Comparison of ENCODE assay signal across 8 mouse cellular contexts in the genomic region with DNA sequence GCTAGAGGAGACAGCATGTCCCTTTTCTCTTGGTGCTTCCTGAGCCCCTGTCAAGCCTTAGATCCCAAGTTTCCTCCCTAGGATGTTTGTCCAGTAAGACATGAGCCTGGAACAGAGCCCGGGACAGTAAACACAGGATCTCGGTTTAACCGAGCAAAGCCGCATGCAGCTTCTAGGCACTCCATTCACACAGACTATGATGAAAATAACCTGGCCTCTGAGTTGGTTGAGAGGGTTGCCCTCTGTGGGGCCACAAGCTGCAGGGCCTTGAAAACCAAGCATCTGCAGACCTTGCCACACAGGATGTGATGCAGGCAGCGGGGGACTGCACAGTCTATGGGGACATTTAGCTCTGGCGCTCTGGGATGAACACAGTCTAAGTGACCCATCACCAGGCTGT. TPM values are rescaled to one million over a fixed set of nuclear protein-coding genes. Genes with fewer than 3 reads are reported as not detected.
DNase-seq lines count a peak whose midpoint lies in the region; ATAC-seq and TF ChIP-seq lines count a peak whose summit lies in the region.

No protein-coding gene starts in this region.

- no peak overlapping the region for H3K4me2 ChIP-seq in forebrain, embryonic 15.5 days (replicated peaks)
- H3K4me2 ChIP-seq in forebrain, embryonic 13.5 days: no peak overlapping the region
- no peak overlapping the region for H3K4me2 ChIP-seq in CH12.LX (ENCODE audit: insufficient read depth, low read depth, poor library complexity, severe bottlenecking)

- no peaks in the 10 kb centered on the region for H3K9me3 ChIP-seq in forebrain, embryonic 15.5 days
- H3K9me3 ChIP-seq in forebrain, embryonic 13.5 days (replicated peaks): no peaks in the 10 kb centered on the region
- peaks cover 8% of the 10 kb centered on the region for H3K9me3 ChIP-seq in CH12.LX (replicated peaks; ENCODE audit: low read length)

- peaks cover 66% of the 10 kb centered on the region for H3K79me2 ChIP-seq in CH12.LX (replicated peaks; ENCODE audit: control insufficient read depth, extremely low read depth, insufficient read depth, poor library complexity, severe bottlenecking)

- TF ChIP-seq POLR2A in CH12.LX (IDR thresholded peaks at IDR 0.05; ENCODE audit: low read depth, low read length): no peak

- H3K4me3 ChIP-seq in forebrain, embryonic 15.5 days: no peak overlapping the region
- H3K4me3 ChIP-seq in forebrain, embryonic 13.5 days: no peak overlapping the region
- H3K4me3 ChIP-seq in CH12.LX (replicated peaks in 1 of 3; ENCODE audit: low read depth in 2 of 3, low read length in 2 of 3, poor library complexity in 1 of 3): no peak overlapping the region

- in situ Hi-C loops in CH12.LX (cut with MboI; ENCODE audit: low pct_ligation_motif_present, low pct_unique_long_range_greater_than_20kb, low sequenced_read_pairs): loop anchor here (5.0 kb wide), 1 partner anchor 67 kb away; the partner anchor contains the start of gene Ppp1r16b

- DNase-seq in CH12.LX (ENCODE audit: extremely low read depth): peak; percentile 52
- DNase-seq in kidney, postnatal 14 days: peak; percentile 60
- DNase-seq in spleen, adult 18-20 months: peak; percentile 57 to 66
- no peak for DNase-seq in right cerebral cortex, postnatal 14 days
- DNase-seq in cerebellum, adult 9-10 months: no peak
- DNase-seq in cerebellum, adult 18-20 months: no peak

- no peaks in the 10 kb centered on the region for H3K36me3 ChIP-seq in forebrain, embryonic 15.5 days
- H3K36me3 ChIP-seq in forebrain, embryonic 13.5 days (ENCODE audit: poor library complexity, severe bottlenecking): no peaks in the 10 kb centered on the region
- H3K36me3 ChIP-seq in CH12.LX (replicated peaks in 1 of 2; ENCODE audit: control insufficient read depth in 1 of 2, insufficient read depth in 1 of 2, low read length in 1 of 2): peaks cover 47 to 88% of the 10 kb centered on the region in 2 experiments

- ATAC-seq in forebrain, embryonic 15.5 days (replicated peaks): no peak
- no peak for ATAC-seq in forebrain, embryonic 13.5 days

- peak; percentile 27; the same call in 1 of the 2 replicates for TF ChIP-seq EP300 in CH12.LX (IDR thresholded peaks at IDR 0.05; ENCODE audit: low read length)

- peak overlapping the region; percentile 41; the same call in 1 of the 2 replicates for H3K27ac ChIP-seq in forebrain, embryonic 15.5 days (replicated peaks)
- no peak overlapping the region for H3K27ac ChIP-seq in forebrain, embryonic 13.5 days
- H3K27ac ChIP-seq in CH12.LX (ENCODE audit: insufficient read depth, low read depth): peak overlapping the region; percentile 58

- TF ChIP-seq CTCF in CH12.LX (conservative IDR thresholded peaks at IDR 0.05 in 1 of 2, IDR thresholded peaks at IDR 0.05 in 1 of 2; ENCODE audit: low read depth in 2 of 2, low read length in 2 of 2): no peak

- no peak; the same call in 1 of the 2 replicates for TF ChIP-seq RAD21 in CH12.LX (IDR thresholded peaks at IDR 0.05; ENCODE audit: low read depth, low read length)

- dilution Hi-C loops in CH12.LX (cut with MboI; ENCODE audit: extremely low pct_ligation_motif_present, extremely low pct_unique_long_range_greater_than_20kb, low sequenced_read_pairs): no loop called here

- H3K4me1 ChIP-seq in forebrain, embryonic 15.5 days: peaks cover 9% of the 10 kb centered on the region
- H3K4me1 ChIP-seq in forebrain, embryonic 13.5 days: no peaks in the 10 kb centered on the region; the same call in 1 of the 2 replicates
- H3K4me1 ChIP-seq in CH12.LX (ENCODE audit: control insufficient read depth in 1 of 2, insufficient read depth in 2 of 2): peaks cover 31 to 78% of the 10 kb centered on the region in 2 experiments

- H3K9ac ChIP-seq in forebrain, embryonic 15.5 days (replicated peaks): no peak overlapping the region
- no peak overlapping the region for H3K9ac ChIP-seq in forebrain, embryonic 13.5 days
- 0 out of 2 replicates have a peak overlapping the region, but pooled peaks have one; percentile 11 for H3K9ac ChIP-seq in CH12.LX (ENCODE audit: insufficient read depth, low read depth)

- whole genome bisulfite sequencing in forebrain, embryonic 15.5 days: 88% methylated on average over 6 of the region's 6 CpGs
- 93% methylated on average over 6 of the region's 6 CpGs for WGBS in forebrain, embryonic 13.5 days

- H3K27me3 ChIP-seq in forebrain, embryonic 15.5 days: no peaks in the 10 kb centered on the region
- H3K27me3 ChIP-seq in forebrain, embryonic 13.5 days: no peaks in the 10 kb centered on the region
- H3K27me3 ChIP-seq in CH12.LX (replicated peaks): no peaks in the 10 kb centered on the region

TF ChIP-seq in CH12.LX, 34 proteins besides CTCF, POLR2A, EP300 and RAD21:
- TF ChIP-seq MAX (IDR thresholded peaks at IDR 0.05; ENCODE audit: low read length) (0 out of 2 replicates have a peak, but pooled peaks have one; percentile 11), ETS1 (conservative IDR thresholded peaks at IDR 0.05; ENCODE audit: low read depth, low read length) (peak; percentile 58; the same call in 1 of the 2 replicates), MEF2A (IDR thresholded peaks at IDR 0.05; ENCODE audit: borderline replicate concordance, low read depth, low read length) (no peak; the same call in 1 of the 2 replicates), TCF12 (IDR thresholded peaks at IDR 0.05; ENCODE audit: low read depth, low read length) (peak; percentile 29; the same call in 1 of the 2 replicates), MYC (IDR thresholded peaks at IDR 0.05; ENCODE audit: low read depth, low read length) (no peak), POLR2AphosphoS2 (IDR thresholded peaks at IDR 0.05; ENCODE audit: low read depth, low read length) (no peak), JUND (conservative IDR thresholded peaks at IDR 0.05; ENCODE audit: low read depth, low read length) (no peak), RCOR1 (conservative IDR thresholded peaks at IDR 0.05; ENCODE audit: low read depth, low read length) (no peak), HCFC1 (IDR thresholded peaks at IDR 0.05; ENCODE audit: low read depth, low read length) (no peak), ZKSCAN1 (IDR thresholded peaks at IDR 0.05; ENCODE audit: borderline replicate concordance, low read depth, low read length) (no peak), JUN (IDR thresholded peaks at IDR 0.05; ENCODE audit: insufficient read depth, low read depth, low read length) (no peak), MAZ (IDR thresholded peaks at IDR 0.05; ENCODE audit: low read depth, low read length) (no peak)

RNA-seq across cellular contexts. Expression of gene Fam83d, which starts 34.0 kb away (rescaled TPM):
- 22.0 and 22.8 TPM in 2 replicates for polyA plus RNA-seq in forebrain, embryonic 15.5 days (2015; fragmentation: Nextera tagmentation; extraction: Ambion mirVana)
- polyA plus RNA-seq in forebrain, embryonic 13.5 days (2015; fragmentation: Nextera tagmentation; extraction: Ambion mirVana): 38.7 and 39.9 TPM in 2 replicates
- total RNA-seq in CH12.LX (2012; rRNA removed): 12.2 and 14.1 TPM in 2 replicates
- 16.1 and 19.8 TPM in 2 replicates for total RNA-seq in CH12.LX (2014; rRNA removed)
- 12.4 and 15.5 TPM in 2 replicates for polyA plus RNA-seq in CH12.LX (2012; ENCODE audit: insufficient read length, low read depth)

Comparison
In these comparisons a context has a peak if more than half of its experiments do, and no peak if none do; other contexts are left out.
1. DNase-seq: peak in CH12.LX (single experiment), kidney, postnatal 14 days (single experiment) and spleen, adult 18-20 months (2 of 2); none in right cerebral cortex, postnatal 14 days (single experiment), cerebellum, adult 9-10 months (single experiment) and cerebellum, adult 18-20 months (0 of 2).